Mouse (Mus musculus) inflammation-experienced regulatory T-cells (primary cell): Measurements from ENCODE around the gene Tas2r137. TPM values are rescaled to one million over a fixed set of nuclear protein-coding genes. Genes with fewer than 3 reads are reported as not detected.

Source experiments
- polyA plus RNA-seq, 2 experiments: library from polyadenylated mRNA; unstranded; fragments of 100-300 nt; shearing (Covaris generic); gene quantifications; one replicate each; pipeline ENCODE4 v1.2.1; 2017

Tas2r137 gene
- polyA plus RNA-seq, result not detected

GRCm38 (mm10) chr6:40490933-40491332 lies at the start of gene Tas2r137:
Gene Tas2r137, plus strand, starts transcription at chr6:40491233.

GRCm38 (mm10) chr6:40470916-40471719 lies 19.9 kb upstream of the Tas2r137 start, which contains the start of gene Ssbp1:
Gene Ssbp1, plus strand, starts transcription at chr6:40471352.

GRCm38 (mm10) chr6:40493229-40493628 lies 2.2 kb downstream of the Tas2r137 start, which contains the start of gene Tas2r108:
Gene Tas2r108, plus strand, starts transcription at chr6:40493529.

GRCm38 (mm10) chr6:40519408-40519807 lies 28.4 kb downstream of the Tas2r137 start, which contains the start of gene Prss37:
Gene Prss37, minus strand, starts transcription at chr6:40519508.

Other genes starting within 250 kb of the Tas2r137 start
- gene Agk, start 166.1 kb upstream of the Tas2r137 start, polyA plus RNA-seq, result 10 to 100 TPM; 38.5 to 41.2 TPM
- 10 to 100 TPM; 10.4 to 23.9 TPM for gene E330009J07Rik, start 55.1 kb upstream of the Tas2r137 start, polyA plus RNA-seq
- gene Wee2, start 52.1 kb upstream of the Tas2r137 start, polyA plus RNA-seq, result under 1 TPM; 0.21 to 0.42 TPM
- 100 to 1,000 TPM; 106 to 109 TPM for gene Ssbp1, start 19.9 kb upstream of the Tas2r137 start, polyA plus RNA-seq
- gene Tas2r108, start 2.3 kb downstream of the Tas2r137 start, polyA plus RNA-seq, result not detected
- under 1 TPM in 1 of 2 experiments, not detected in 1; 0.84 TPM for gene Prss37, start 28.3 kb downstream of the Tas2r137 start, polyA plus RNA-seq
- gene Olfr461, start 63.8 kb downstream of the Tas2r137 start, polyA plus RNA-seq, result under 1 TPM in 1 of 2 experiments, not detected in 1; 0.06 TPM
- under 1 TPM in 1 of 2 experiments, not detected in 1; 0.16 TPM for gene Olfr460, start 78.3 kb downstream of the Tas2r137 start, polyA plus RNA-seq
- 1 to 10 TPM in 1 of 2 experiments, under 1 TPM in 1; 0.16 to 1.2 TPM for gene Clec5a, start 94.6 kb downstream of the Tas2r137 start, polyA plus RNA-seq
- 1 to 10 TPM in 1 of 2 experiments, not detected in 1; 1.2 TPM for gene Tas2r138, start 122.1 kb downstream of the Tas2r137 start, polyA plus RNA-seq
- under 1 TPM; 0.10 to 0.84 TPM for gene Mgam, start 137.6 kb downstream of the Tas2r137 start, polyA plus RNA-seq